Mouse (Mus musculus) brain, embryonic 14.5 days (tissue): Measurements from ENCODE around the gene Tnfaip8l2. TPM values are rescaled to one million over a fixed set of nuclear protein-coding genes. Genes with fewer than 3 reads are reported as not detected.
A peak's percentile ranks its signal among the peaks of the same experiment; 100 is the strongest.

Experiments used
- DNase-seq: peaks from one replicate; pipeline ENCODE4 v3.0.0-alpha.2; 2011; ENCODE audit warnings: low read depth
- CTCF ChIP-seq: fragments of 200-500 bp; IDR thresholded peaks from 2 replicates; pipeline ENCODE4 v1.5.1; 2012; ENCODE audit warnings: inconsistent platforms, mild to moderate bottlenecking, moderate library complexity, borderline replicate concordance; ENCODE audit not compliant: insufficient read depth, insufficient read length; ENCODE audit errors: extremely low read depth
- POLR2A ChIP-seq: fragments of 200-500 bp; IDR thresholded peaks from 2 replicates; pipeline ENCODE4 v1.6.1; 2012; ENCODE audit warnings: mild to moderate bottlenecking, inconsistent platforms, borderline replicate concordance; ENCODE audit not compliant: poor library complexity, insufficient read depth, insufficient read length, severe bottlenecking; ENCODE audit errors: extremely low read depth
- polyA plus RNA-seq: library from polyadenylated mRNA; depleted of rRNA; stranded (reverse); fragments of >200 nt; gene quantifications from 2 replicates; pipeline ENCODE4 v1.2.3, GENCODE M21; 2012; rRNA removed

Tnfaip8l2 gene
- polyA plus RNA-seq = 2.3 and 2.4 TPM in 2 replicates

DNA sequence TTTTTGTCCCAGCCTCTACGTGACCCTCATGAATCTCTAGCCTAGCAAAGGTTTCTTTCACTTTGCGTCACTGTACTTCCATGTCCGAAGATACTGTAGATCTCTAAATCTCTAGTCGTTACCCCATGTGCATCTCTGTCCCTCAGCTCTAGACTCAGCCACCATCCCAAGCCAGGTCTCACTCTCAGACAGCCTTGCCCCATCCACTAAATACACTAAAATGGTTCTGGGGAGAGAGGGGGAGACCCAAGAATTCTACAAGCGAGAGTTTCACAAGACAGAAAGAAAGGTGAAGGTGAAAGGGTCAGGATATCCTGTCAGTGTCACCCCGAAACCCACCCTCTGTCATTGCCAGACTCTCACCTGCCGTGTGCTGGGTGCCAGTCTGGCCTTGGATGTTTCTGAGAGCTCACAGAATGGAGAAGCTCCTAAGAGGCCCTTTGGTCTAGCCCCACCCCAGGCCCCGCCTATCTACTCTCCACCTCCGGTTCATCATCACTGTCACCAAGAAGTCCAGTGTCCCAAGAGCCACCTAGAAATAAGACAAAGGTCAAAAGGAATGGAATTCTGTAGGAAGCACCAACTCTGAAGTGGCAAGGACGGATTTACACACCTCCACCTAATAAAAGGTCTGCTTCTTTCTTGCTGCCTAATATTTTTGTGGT is at the start of gene Tnfaip8l2:
TSS of gene Tnfaip8l2 (minus strand) at position 409 of the 665 bp plus-strand sequence.
- no peak for TF ChIP-seq POLR2A
- no peak for TF ChIP-seq CTCF
- DNase-seq = no peak

DNA sequence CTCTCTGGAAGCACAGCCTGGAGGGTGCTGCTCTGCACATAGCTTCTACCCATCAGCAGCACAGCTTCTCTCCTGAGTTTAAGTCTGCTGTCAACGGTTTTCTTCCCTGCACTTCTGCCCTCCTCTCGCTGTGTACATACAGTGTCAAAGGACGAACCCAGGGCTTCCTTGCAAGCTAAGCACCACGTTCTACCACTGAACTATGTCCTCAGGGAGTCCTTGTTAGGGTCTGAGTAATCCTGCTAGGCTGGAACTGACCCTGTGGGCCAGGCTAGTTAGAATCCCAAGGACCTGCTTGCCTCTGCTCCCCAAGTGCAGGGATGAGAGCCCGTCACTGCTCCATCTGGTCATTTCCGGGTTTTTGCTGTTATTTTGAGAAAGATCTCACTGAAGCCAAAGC is 44.7 kb upstream of the Tnfaip8l2 start:
- no peak for DNase-seq
- TF ChIP-seq POLR2A = no peak
- TF ChIP-seq CTCF = no peak

DNA sequence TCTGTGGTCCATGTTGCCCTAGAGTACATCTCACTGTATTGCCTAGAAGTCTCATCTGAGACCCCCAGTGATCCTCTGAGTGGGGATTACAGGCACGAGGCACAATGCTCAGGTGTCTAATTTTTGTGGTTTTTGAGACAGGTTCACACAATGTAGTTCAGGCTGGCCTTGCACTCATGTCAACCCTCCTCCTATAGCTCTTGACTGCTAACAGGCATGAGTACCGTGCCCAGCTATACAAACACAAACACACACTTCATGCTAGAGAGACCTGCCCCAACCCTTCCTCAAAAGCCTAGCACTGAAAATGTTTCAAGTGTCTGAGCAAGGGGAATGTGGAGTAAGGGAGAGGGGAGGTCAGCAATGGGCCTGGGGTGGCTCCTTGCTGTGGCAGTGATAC is 43.9 kb upstream of the Tnfaip8l2 start:
- no peak for TF ChIP-seq CTCF
- DNase-seq = no peak

DNA sequence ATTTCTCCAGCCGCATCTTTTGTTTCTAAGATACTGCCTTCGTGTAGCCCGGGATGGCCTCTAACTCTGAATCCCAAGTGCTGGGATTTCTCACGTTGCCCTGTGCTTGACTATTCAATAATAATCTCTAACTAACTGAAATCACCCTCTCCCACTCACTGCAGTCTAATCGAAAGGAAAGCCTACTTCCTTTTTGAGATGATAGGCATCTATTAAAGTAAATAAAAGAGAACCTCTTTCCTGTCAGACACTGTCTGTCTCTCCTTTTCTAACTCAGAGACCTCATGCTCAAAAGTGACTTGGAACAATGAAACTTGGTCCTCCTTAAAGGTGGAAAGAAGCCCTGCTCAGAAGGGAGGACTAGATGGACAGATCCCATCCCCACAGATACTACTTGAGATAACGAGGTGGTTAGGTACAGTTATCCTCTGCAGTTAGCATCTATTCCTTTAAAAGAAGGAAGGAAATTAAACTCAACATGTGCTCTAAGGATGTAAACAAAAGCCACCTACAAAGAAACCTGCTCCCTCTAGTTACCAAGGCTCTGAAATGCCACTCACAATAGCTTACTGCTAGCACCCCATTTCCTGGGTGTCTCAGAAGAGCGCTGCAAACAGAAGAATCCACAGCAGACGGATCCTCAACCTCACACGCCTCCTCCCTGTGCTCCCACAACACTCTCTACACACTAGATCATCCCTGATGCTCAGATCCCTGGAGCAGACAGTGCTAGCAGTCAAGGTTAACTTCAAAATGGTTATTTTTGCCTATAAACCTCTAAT is 42.8 kb upstream of the Tnfaip8l2 start:
- no peak for DNase-seq
- TF ChIP-seq CTCF (no peak), POLR2A (no peak)

DNA sequence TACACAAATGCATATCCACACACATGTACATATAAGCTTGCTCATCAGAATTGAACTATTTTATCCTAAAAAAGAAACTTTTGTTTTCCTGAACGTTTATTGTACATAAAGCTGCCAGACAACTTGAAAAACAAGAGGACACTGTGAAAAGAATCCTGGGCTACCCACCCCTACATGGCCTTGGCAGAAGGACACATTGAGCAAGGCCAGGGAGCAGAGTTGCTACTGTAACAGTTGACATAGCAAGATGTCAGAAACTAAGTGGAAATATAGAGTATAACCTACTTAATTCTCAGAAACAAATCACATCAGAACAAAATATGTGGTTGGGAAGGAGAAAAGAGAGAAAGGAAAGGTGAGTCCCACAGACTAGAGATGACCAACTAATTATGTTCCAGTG is 39.7 kb upstream of the Tnfaip8l2 start:
- TF ChIP-seq CTCF (no peak), POLR2A (no peak)

DNA sequence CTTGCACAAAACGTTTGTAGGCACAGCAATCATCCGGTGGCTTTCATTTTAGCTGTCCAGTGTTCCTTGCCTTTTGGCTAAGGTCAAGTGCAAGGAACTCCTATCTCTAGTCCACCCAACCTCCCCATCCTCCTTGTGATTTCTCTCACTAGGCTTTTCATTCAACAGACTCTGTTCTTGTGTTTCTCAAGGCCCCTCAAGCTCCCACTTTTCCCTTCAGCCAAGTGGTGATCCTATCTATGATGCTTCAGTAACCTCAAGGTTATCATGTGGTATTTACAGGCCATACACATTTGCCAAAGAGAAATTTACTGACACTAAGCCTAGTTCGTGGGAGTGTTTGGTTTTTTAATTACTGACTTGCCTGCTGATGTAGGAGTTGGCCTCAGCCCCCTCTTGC is 37.7 kb upstream of the Tnfaip8l2 start:
- DNase-seq = no peak
- TF ChIP-seq CTCF = no peak
- TF ChIP-seq POLR2A = no peak

More for the DNA sequence above, 39.7 kb upstream of the Tnfaip8l2 start:
- DNase-seq = no peak

DNA sequence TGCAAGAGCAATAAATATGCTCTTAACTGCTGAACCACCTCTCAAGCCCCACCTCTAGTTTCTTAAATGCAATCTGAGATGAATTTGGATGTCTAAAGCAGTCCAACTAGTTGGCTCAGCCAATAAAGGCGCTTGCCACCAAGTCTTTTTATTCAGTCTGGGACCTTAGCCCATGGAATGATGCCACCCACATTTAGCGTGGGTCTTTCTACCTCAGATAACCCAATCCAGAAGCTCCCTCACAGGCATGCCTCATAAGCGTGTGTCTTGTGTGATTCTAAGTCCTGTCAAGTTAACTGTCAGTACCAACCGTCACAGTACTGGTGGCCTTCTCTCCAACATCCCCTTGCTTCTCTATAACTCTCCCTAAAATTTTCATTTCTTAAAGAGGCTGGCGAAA is 36.8 kb upstream of the Tnfaip8l2 start:
- no peak for TF ChIP-seq POLR2A
- TF ChIP-seq CTCF = no peak
- DNase-seq = no peak

DNA sequence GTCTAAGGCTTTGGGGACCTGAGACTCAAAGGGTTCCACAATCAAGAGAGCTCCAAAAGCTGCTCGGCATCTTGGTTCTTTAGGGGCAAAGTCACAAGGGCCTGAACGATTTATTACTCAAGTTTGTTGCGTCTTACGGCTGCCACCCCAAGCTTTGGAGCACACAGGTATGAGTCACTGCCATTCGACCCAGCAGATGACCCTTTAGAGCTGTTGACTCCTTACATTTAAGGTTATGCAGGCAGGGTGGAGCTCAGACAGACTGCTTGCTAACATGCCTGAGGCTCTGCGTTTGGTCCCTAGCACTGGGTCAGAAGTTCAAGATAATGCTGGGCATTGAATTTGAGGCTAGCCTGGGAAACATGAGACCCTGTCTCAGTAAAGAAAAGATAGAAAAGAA is 35.4 kb upstream of the Tnfaip8l2 start:
- no peak for DNase-seq
- TF ChIP-seq POLR2A = no peak
- no peak for TF ChIP-seq CTCF

DNA sequence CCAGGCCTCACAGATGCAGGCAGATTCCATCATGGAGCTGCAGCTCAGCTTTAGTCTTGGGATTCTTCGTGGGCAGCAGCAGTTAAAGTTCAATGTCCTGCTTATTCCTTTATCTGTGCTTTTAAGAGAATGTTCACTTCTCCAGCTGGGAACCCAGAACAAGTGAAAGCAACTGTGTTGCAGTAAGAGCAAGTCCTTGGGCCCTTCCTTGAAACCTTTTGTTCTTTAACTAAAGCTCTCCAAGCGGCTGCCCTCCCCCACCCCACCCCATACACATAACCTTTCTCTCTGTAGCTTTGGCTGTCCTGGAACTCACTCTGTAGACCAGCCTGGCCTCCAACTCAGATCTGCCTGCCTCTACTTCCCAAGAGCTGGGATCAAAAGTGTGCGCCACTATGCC is 34.3 kb upstream of the Tnfaip8l2 start:
- DNase-seq = no peak
- TF ChIP-seq CTCF (no peak), POLR2A (no peak)

DNA sequence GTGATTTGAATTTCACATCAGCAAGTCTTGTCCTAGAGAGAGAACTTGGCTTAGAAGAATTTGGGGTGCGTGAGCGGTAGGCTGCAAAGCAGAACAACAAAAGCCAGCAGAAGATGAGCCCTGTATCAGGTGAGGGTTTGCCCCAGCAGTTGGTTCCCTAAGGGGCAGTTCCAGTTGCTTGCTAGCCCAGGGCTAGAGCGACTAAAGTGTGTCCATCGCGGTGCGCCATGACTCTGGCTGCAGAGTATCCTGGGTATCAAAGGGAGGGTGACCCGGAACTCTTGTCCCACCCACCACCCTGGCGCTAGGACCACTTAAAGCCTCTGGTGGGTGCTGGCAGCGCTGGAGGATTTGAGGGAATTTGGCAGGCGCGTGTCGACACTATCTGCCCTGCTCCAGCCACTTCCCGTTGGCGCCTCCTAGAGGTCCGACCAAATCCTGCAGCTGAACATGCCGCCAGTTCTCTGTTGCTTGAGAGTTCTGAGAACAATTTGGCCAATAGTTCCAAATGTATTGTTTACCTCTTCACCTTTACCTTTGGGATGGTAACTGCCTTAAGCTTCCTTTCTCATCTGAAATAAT is 31.9 kb upstream of the Tnfaip8l2 start:
- TF ChIP-seq POLR2A (no peak), CTCF (peak; percentile 91)
- peak; percentile 88 for DNase-seq

DNA sequence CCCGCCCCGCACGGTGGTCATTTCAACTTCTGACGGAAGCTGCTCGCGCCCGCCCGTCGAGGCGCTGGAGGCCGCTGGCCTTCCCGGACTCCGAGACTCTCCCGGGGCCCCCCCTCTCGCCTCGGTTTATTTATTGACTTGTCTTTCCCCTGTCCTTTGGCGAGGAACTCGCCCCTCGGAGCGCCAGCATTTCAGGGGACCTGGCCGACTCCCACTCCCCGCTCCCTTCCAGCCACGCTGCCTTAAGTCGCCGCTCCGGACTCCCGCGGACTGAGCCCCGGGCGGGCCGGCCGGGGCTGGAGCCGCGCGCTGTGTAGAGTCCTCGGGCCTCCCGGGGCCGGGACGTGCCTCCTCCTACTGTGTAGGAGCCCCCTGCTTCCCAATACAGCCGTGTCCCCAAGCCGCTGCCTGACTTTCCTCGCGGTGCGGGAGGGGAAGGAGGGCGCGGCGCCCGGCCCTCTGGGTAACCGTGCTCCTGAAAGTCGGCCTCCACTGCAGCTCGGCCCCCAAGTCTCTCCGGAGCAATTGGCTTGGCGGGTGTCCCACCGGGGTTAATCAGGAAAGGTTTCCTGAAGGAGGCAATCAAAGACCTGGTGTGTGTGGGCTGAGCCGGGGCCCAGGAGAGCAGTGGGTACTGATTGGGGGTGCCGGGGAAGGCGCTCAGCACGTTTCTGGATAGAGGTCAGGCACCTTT is 31.2 kb upstream of the Tnfaip8l2 start:
- DNase-seq = peak; percentile 45
- TF ChIP-seq POLR2A (no peak), CTCF (no peak)
